Mouse (Mus musculus): ENCODE measurements at regions not wholly inside any gene's neighbourhood (a gene's known extent, or its start where the extent isn't known, plus 50 kb on each side); places are given as distances from the start of the nearest gene placed in this dataset.

DNA sequence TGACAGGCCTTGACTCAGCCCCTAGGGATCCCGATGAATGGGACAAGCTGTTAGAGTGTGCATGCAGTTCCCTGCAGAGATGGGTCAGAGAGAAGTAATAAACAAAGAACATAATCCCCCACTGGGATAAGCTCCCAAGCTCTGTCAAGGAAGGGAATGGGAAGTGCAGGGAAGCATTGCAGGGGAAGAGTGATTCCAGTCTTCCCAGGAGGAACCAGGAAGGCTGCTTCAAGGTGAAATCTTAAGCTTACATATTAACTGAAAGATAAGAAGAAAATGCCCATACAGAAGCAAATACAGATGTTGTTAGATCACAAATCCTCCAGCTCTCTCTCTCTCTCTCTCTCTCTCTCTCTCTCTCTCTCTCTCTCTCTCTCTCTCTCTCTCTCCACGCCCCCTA is 202.2 kb downstream of the Gm826 start:
- DNase-seq (ENCODE audit: low read depth, low spot score), result no peak
- no peak overlapping the region for H3K4me3 ChIP-seq (ENCODE audit: control insufficient read depth in 1 of 2, insufficient read depth in 1 of 2, low read depth in 2 of 2, low read length in 2 of 2)
- H3K36me3 ChIP-seq (ENCODE audit: control insufficient read depth in 1 of 2, insufficient read depth in 2 of 2, low read length in 2 of 2), result no peaks in the 10 kb centered on the region
- no peaks in the 10 kb centered on the region for H3K27me3 ChIP-seq (ENCODE audit: control insufficient read depth in 1 of 2, insufficient read depth in 2 of 2, low read length in 2 of 2)
- TF ChIP-seq CHD2 (IDR thresholded peaks at IDR 0.05; ENCODE audit: low read length), result no peak
- TF ChIP-seq USF1 (IDR thresholded peaks at IDR 0.05; ENCODE audit: low read depth, low read length), result no peak
- TF ChIP-seq ETS1 (IDR thresholded peaks at IDR 0.05; ENCODE audit: low read depth, low read length), result no peak
- no peak for TF ChIP-seq GABPA (IDR thresholded peaks at IDR 0.05; ENCODE audit: low read depth, low read length)
- TF ChIP-seq ZMIZ1 (IDR thresholded peaks at IDR 0.05; ENCODE audit: low read depth, low read length), result no peak
- TF ChIP-seq MXI1 (IDR thresholded peaks at IDR 0.05; ENCODE audit: low read depth, low read length), result no peak
- no peak overlapping the region for H3K9ac ChIP-seq (ENCODE audit: control insufficient read depth, low read depth, low read length, poor library complexity, severe bottlenecking)
- no peak overlapping the region for H3K27ac ChIP-seq (ENCODE audit: control insufficient read depth, low read depth, low read length)
- no peaks in the 10 kb centered on the region for H3K79me2 ChIP-seq (ENCODE audit: control insufficient read depth, insufficient read depth, low read length, poor library complexity)
- H3K9me3 ChIP-seq (replicated peaks; ENCODE audit: insufficient read depth, low read length), result no peaks in the 10 kb centered on the region
- no peaks in the 10 kb centered on the region for H3K4me1 ChIP-seq (ENCODE audit: control insufficient read depth in 1 of 2, insufficient read depth in 2 of 2, low read length in 2 of 2)

DNA sequence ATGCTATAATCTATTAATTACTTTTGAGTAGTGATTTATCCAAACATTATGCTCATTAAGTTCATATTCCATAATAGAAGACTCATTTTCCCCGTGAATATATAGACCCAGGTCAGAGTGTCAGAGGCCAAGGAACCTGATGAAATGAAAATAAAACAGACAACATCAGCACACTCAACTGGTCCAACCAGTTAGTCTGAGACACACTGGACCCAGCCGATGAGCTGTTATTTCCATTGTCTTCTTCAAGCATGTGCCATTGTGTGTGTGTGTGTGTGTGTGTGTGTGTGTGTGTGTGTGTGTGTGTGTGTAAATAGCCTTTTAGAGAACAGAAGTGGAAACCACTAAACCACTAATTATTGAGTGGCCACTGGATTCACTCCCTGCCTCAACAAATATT is 202.6 kb downstream of the Gm826 start:
- H3K9me3 ChIP-seq (replicated peaks; ENCODE audit: insufficient read depth, low read length), result no peaks in the 10 kb centered on the region
- no peak overlapping the region for H3K27ac ChIP-seq (ENCODE audit: control insufficient read depth, low read depth, low read length)
- no peaks in the 10 kb centered on the region for H3K27me3 ChIP-seq (ENCODE audit: control insufficient read depth in 1 of 2, insufficient read depth in 2 of 2, low read length in 2 of 2)
- no peak for DNase-seq (ENCODE audit: low read depth, low spot score)
- no peak overlapping the region for H3K9ac ChIP-seq (ENCODE audit: control insufficient read depth, low read depth, low read length, poor library complexity, severe bottlenecking)
- no peak overlapping the region for H3K4me3 ChIP-seq (ENCODE audit: control insufficient read depth in 1 of 2, insufficient read depth in 1 of 2, low read depth in 2 of 2, low read length in 2 of 2)
- H3K4me1 ChIP-seq (ENCODE audit: control insufficient read depth in 1 of 2, insufficient read depth in 2 of 2, low read length in 2 of 2), result no peaks in the 10 kb centered on the region
- H3K36me3 ChIP-seq (ENCODE audit: control insufficient read depth in 1 of 2, insufficient read depth in 2 of 2, low read length in 2 of 2), result no peaks in the 10 kb centered on the region
- H3K79me2 ChIP-seq (ENCODE audit: control insufficient read depth, insufficient read depth, low read length, poor library complexity), result no peaks in the 10 kb centered on the region
- TF ChIP-seq SMC3 (IDR thresholded peaks at IDR 0.05; ENCODE audit: low read depth, low read length), result no peak
- TF ChIP-seq UBTF (IDR thresholded peaks at IDR 0.05; ENCODE audit: borderline replicate concordance, insufficient read depth, low read depth, low read length), result no peak
- no peak for TF ChIP-seq ZKSCAN1 (IDR thresholded peaks at IDR 0.05; ENCODE audit: low read depth, low read length)
- no peak for TF ChIP-seq KAT2A (conservative IDR thresholded peaks at IDR 0.05; ENCODE audit: low read depth, low read length)
- no peak for TF ChIP-seq ZNF384 (IDR thresholded peaks at IDR 0.05; ENCODE audit: low read depth, low read length)
- TF ChIP-seq TAL1 (IDR thresholded peaks at IDR 0.05; ENCODE audit: low read length), result no peak
- no peak for TF ChIP-seq EP300 (IDR thresholded peaks at IDR 0.05; ENCODE audit: low read depth in 1 of 2, low read length in 2 of 2)
- no peak for TF ChIP-seq MAX (IDR thresholded peaks at IDR 0.05; ENCODE audit: low read length)
- TF ChIP-seq CHD1 (IDR thresholded peaks at IDR 0.05; ENCODE audit: low read depth, low read length), result no peak
- no peak for TF ChIP-seq RAD21 (IDR thresholded peaks at IDR 0.05; ENCODE audit: low read depth, low read length)
- no peak for TF ChIP-seq MAFK (IDR thresholded peaks at IDR 0.05; ENCODE audit: borderline replicate concordance, low read depth, low read length)

All from MEL (cell line).